Mouse (Mus musculus): Measurements from ENCODE around the gene Asxl2. TPM values are rescaled to one million over a fixed set of nuclear protein-coding genes. Genes with fewer than 3 reads are reported as not detected.

The Asxl2 gene
- 13.2 and 13.6 TPM in 2 replicates for polyA plus RNA-seq (2012; rRNA removed)

DNA sequence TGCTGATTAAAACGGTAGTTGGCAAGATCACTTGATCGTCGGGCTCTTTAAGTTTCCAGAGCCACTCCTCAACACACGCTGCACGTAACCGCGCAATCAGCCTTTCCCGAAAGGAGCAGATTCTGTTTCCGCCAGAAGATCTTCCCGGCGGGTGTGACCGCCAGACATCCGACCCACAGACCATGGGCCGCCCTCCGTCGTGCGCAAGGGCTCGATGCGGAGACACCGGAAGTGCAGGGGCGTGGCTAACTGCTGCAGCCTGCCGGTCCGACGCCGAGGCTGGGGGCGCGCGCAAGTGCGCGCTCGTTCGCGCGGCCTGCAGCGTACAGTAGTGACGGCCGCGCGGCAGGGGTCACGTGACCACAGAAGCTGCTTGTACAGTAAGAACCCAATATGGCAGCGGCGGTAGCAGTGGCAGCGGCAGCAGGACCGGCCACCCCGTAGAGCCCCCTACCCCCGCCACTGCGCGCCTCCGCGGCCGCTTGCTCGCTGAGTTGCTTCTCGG, at the start of gene Asxl2:
Gene Asxl2, plus strand, starts transcription at position 328 of the 505 bp plus-strand sequence.

Other genes starting within 250 kb of the Asxl2 start
- 126 and 135 TPM in 2 replicates for gene Rab10, start 116.9 kb upstream of the Asxl2 start, polyA plus RNA-seq (2012; rRNA removed)
- gene Kif3c, start 61.7 kb upstream of the Asxl2 start, polyA plus RNA-seq (2012; rRNA removed): 73.9 and 80.9 TPM in 2 replicates
- gene Dtnb, start 145.5 kb downstream of the Asxl2 start, polyA plus RNA-seq (2012; rRNA removed): 59.6 and 59.7 TPM in 2 replicates